Mouse (Mus musculus) heart, adult 2 months (tissue): ENCODE measurements at regions not wholly inside any gene's neighbourhood (a gene's known extent, or its start where the extent isn't known, plus 50 kb on each side); places are given as distances from the start of the nearest gene placed in this dataset.

Experiments
- CTCF ChIP-seq: fragments of 200-600 bp; IDR thresholded peaks from 2 replicates; pipeline ENCODE4 v1.8.1; 2022; ENCODE audit warnings: antibody characterized with exemption, mild to moderate bottlenecking, moderate library complexity
- EP300 ChIP-seq: fragments of 200-500 bp; IDR thresholded peaks from 2 replicates; pipeline ENCODE4 v1.6.1; 2011; ENCODE audit warnings: low read depth, low read length, control low read depth; ENCODE audit not compliant: insufficient read depth

DNA sequence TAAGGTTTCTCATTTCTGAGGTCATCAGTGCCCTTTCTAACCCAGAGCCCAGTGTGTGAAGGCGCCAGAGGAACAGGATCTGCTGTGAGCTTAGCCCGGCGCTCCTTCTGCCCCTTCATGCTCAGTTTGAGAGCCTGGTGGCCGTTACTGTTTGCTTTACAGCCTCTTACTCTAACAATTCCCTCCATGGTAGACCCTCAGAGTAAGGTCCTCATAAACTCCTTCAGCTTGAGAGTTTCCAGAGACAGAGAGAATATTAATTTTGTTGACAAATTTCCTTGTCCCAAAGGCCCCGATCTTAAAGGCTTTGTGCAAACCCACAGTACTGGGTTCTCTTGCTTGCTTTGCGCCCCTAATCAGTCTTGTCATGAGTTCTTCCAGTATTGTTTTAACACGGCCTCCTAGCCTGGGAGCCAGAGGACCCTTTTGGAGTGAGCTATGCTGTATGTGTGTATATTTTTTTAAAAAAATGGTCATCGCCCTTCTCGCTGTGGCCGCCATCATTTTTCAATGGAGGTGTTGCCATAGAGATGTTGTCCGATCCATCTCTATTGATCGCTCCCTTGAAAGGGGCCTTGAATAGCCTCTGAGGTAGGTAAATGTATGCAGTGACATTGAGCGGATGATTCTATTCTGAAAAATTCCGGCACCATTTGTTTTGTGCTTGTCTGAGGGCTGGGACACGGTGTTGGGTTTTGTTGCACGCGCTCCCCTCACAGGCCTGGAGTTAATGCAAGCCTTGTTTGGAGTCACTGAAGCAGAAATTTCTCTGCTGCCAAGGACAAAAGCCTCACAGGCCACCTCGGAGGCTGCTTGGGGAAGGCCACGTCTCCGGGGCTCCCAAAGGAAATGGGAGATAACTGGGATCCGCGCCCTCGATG lies 140.7 kb downstream of the Opa1 start:
- TF ChIP-seq EP300, result no peak
- no peak for TF ChIP-seq CTCF
